Mouse (Mus musculus): Measurements from ENCODE around the gene Fam196b.

- TF ChIP-seq POLR2A (IDR thresholded peaks at IDR 0.05; ENCODE audit: low read depth, low read length) (no peak), TBP (conservative IDR thresholded peaks at IDR 0.05; ENCODE audit: low read depth, low read length) (no peak), CTCF (conservative IDR thresholded peaks at IDR 0.05 in 1 of 2, IDR thresholded peaks at IDR 0.05 in 1 of 2; ENCODE audit: low read depth in 2 of 2, low read length in 2 of 2) (no peak), E2F4 (IDR thresholded peaks at IDR 0.05; ENCODE audit: insufficient replicate concordance, low read depth, low read length) (no peak), RCOR1 (conservative IDR thresholded peaks at IDR 0.05; ENCODE audit: low read depth, low read length) (no peak), EP300 (IDR thresholded peaks at IDR 0.05; ENCODE audit: low read length) (no peak), JUN (IDR thresholded peaks at IDR 0.05; ENCODE audit: insufficient read depth, low read depth, low read length) (no peak), MXI1 (IDR thresholded peaks at IDR 0.05; ENCODE audit: low read depth, low read length) (no peak), ZMIZ1 (IDR thresholded peaks at IDR 0.05; ENCODE audit: low read depth, low read length) (no peak), HCFC1 (IDR thresholded peaks at IDR 0.05; ENCODE audit: low read depth, low read length) (no peak), TCF12 (IDR thresholded peaks at IDR 0.05; ENCODE audit: low read depth, low read length) (no peak), ZKSCAN1 (IDR thresholded peaks at IDR 0.05; ENCODE audit: borderline replicate concordance, low read depth, low read length) (no peak), CHD2 (IDR thresholded peaks at IDR 0.05; ENCODE audit: low read length) (no peak)
Measured at GRCm38 (mm10) chr11:34300064-34300463, 14.6 kb upstream of the Fam196b start.
